ENCODE assay signal across 16 mouse cellular contexts in genomic region chr3:148136791-148137251, GRCm38 (mm10).
DNase-seq lines count a peak whose midpoint lies in the region; ATAC-seq lines count a peak whose summit lies in the region.
"Had no signal": no experiment of that assay in that cellular context is flagged by ENCODE, and none has a peak within 500 bp of the region (broad histone marks: within the 10 kb centered on the region; RNA-seq: fewer than 3 reads in every experiment).

No protein-coding gene starts in this region.

- H3K9ac ChIP-seq in lung, embryonic 15.5 days = no peak overlapping the region
- H3K9ac ChIP-seq in heart, embryonic 12.5 days = no peak overlapping the region
- H3K9ac ChIP-seq: limb, embryonic 12.5 days had no signal

- no peak overlapping the region for H3K4me3 ChIP-seq in lung, embryonic 15.5 days
- H3K4me3 ChIP-seq in heart, embryonic 12.5 days = no peak overlapping the region
- H3K4me3 ChIP-seq: embryonic facial prominence, embryonic 10.5 days; forebrain, embryonic 10.5 days; limb, embryonic 12.5 days; myocyte had no signal

- no peak overlapping the region for H3K4me2 ChIP-seq in lung, embryonic 15.5 days
- no peak overlapping the region for H3K4me2 ChIP-seq in heart, embryonic 12.5 days
- H3K4me2 ChIP-seq: limb, embryonic 12.5 days had no signal

- H3K27ac ChIP-seq in lung, embryonic 15.5 days = no peak overlapping the region; the same call in 1 of the 2 replicates
- no peak overlapping the region for H3K27ac ChIP-seq in heart, embryonic 12.5 days (ENCODE audit: poor library complexity, severe bottlenecking)
- H3K27ac ChIP-seq: embryonic facial prominence, embryonic 10.5 days; forebrain, embryonic 10.5 days; limb, embryonic 12.5 days had no signal

- no peaks in the 10 kb centered on the region for H3K4me1 ChIP-seq in lung, embryonic 15.5 days
- no peaks in the 10 kb centered on the region for H3K4me1 ChIP-seq in heart, embryonic 12.5 days (replicated peaks)
- H3K4me1 ChIP-seq: embryonic facial prominence, embryonic 10.5 days; forebrain, embryonic 10.5 days; limb, embryonic 12.5 days had no signal

- H3K36me3 ChIP-seq in lung, embryonic 15.5 days = no peaks in the 10 kb centered on the region
- H3K36me3 ChIP-seq in heart, embryonic 12.5 days = no peaks in the 10 kb centered on the region
- H3K36me3 ChIP-seq: embryonic facial prominence, embryonic 10.5 days; forebrain, embryonic 10.5 days; limb, embryonic 12.5 days had no signal

- peak; percentile 3 for DNase-seq in kidney, adult 11 months
- no peak for DNase-seq in kidney, adult 18-20 months
- DNase-seq in NIH3T3 (ENCODE audit: low read depth) = peak; percentile 47
- DNase-seq in cerebellum, adult 11-12 months = peak; percentile 9
- DNase-seq in urinary bladder, postnatal 10 days (ENCODE audit: low spot score) = no peak
- no peak for DNase-seq in urinary bladder, adult 18-20 months (ENCODE audit: low spot score in 2 of 2)
- DNase-seq: gastrocnemius, postnatal 25 days; heart, postnatal 14 days; layer of hippocampus, adult 9-11 months had no signal

- ATAC-seq in lung, embryonic 15.5 days (ENCODE audit: borderline replicate concordance, extremely low read depth, low FRiP score, low TSS enrichment) = peak; percentile 79
- no peak for ATAC-seq in heart, embryonic 12.5 days (ENCODE audit: insufficient number of reproducible peaks, low FRiP score)
- ATAC-seq: CD4-positive, CD25-positive, alpha-beta regulatory T cell, adult 4 months had no signal

- no peaks in the 10 kb centered on the region for H3K27me3 ChIP-seq in lung, embryonic 15.5 days
- no peaks in the 10 kb centered on the region for H3K27me3 ChIP-seq in heart, embryonic 12.5 days (replicated peaks)
- H3K27me3 ChIP-seq: limb, embryonic 12.5 days had no signal

- 58% methylated on average over 3 of the region's 3 CpGs for WGBS in lung, embryonic 15.5 days
- WGBS in heart, embryonic 12.5 days = 80% methylated on average over 3 of the region's 3 CpGs

- H3K9me3 ChIP-seq in lung, embryonic 15.5 days = no peaks in the 10 kb centered on the region
- no peaks in the 10 kb centered on the region for H3K9me3 ChIP-seq in heart, embryonic 12.5 days (replicated peaks)
- H3K9me3 ChIP-seq: embryonic facial prominence, embryonic 10.5 days; forebrain, embryonic 10.5 days; limb, embryonic 12.5 days had no signal

Comparison
In these comparisons a context has a peak if more than half of its experiments do, and no peak if none do; other contexts are left out.
1. DNase-seq: peak in kidney, adult 11 months (single experiment), NIH3T3 (single experiment) and cerebellum, adult 11-12 months (single experiment); none in kidney, adult 18-20 months (single experiment), urinary bladder, postnatal 10 days (single experiment) and urinary bladder, adult 18-20 months (0 of 2).